In genomic region chr13:93718948-93719347, GRCm38 (mm10) we compare ENCODE assay signal across 9 mouse cellular contexts. TPM values are rescaled to one million over a fixed set of nuclear protein-coding genes. Genes with fewer than 3 reads are reported as not detected.
DNase-seq lines count a peak whose midpoint lies in the region; ATAC-seq and TF ChIP-seq lines count a peak whose summit lies in the region.
"Had no signal": no experiment of that assay in that cellular context is flagged by ENCODE, and none has a peak within 500 bp of the region (broad histone marks: within the 10 kb centered on the region; RNA-seq: fewer than 3 reads in every experiment).

No protein-coding gene starts in this region.

- no peaks in the 10 kb centered on the region for H3K36me3 ChIP-seq in kidney, postnatal 0 days (ENCODE audit: insufficient read depth, low read length)
- H3K36me3 ChIP-seq in liver, embryonic 14.5 days (replicated peaks; ENCODE audit: control insufficient read depth, insufficient read depth, low read depth) = no peaks in the 10 kb centered on the region
- H3K36me3 ChIP-seq: heart, embryonic 15.5 days had no signal

- H3K9ac ChIP-seq in kidney, postnatal 0 days (ENCODE audit: low read depth, low read length) = no peak overlapping the region
- no peak overlapping the region for H3K9ac ChIP-seq in liver, embryonic 14.5 days (replicated peaks)
- H3K9ac ChIP-seq: heart, embryonic 15.5 days had no signal

- DNase-seq in right cerebral cortex, adult 18-20 months = peak; percentile 65
- no peak for DNase-seq in right cerebral cortex, postnatal 36 days (ENCODE audit: low spot score in 2 of 2)
- DNase-seq in brain, embryonic 18.5 days (ENCODE audit: low read depth, low spot score) = peak; percentile 51
- DNase-seq in kidney, postnatal 0 days (ENCODE audit: low spot score) = peak; percentile 88
- peak in 2 of 3 experiments; percentile 5 to 16 for DNase-seq in liver, embryonic 14.5 days (ENCODE audit: low read depth in 3 of 3, low spot score in 3 of 3)
- DNase-seq in retina, postnatal 1 day = peak; percentile 76
- DNase-seq in yolk sac, embryonic 10.5 days (ENCODE audit: low spot score) = peak; percentile 35

- TF ChIP-seq POLR2A in embryonic fibroblast, embryonic 13.5 days (IDR thresholded peaks at IDR 0.05; ENCODE audit: low read depth, low read length) = no peak

- H3K4me1 ChIP-seq in embryonic fibroblast, embryonic 13.5 days (ENCODE audit: control insufficient read depth, insufficient read depth, low read length) = no peaks in the 10 kb centered on the region
- no peaks in the 10 kb centered on the region for H3K4me1 ChIP-seq in kidney, postnatal 0 days (replicated peaks; ENCODE audit: insufficient read depth, low read length)
- H3K4me1 ChIP-seq in liver, embryonic 14.5 days (replicated peaks; ENCODE audit: control insufficient read depth in 2 of 2, insufficient read depth in 2 of 2, low read length in 1 of 2) = no peaks in the 10 kb centered on the region
- H3K4me1 ChIP-seq: heart, embryonic 15.5 days had no signal

- WGBS in kidney, postnatal 0 days = 2% methylated on average over 7 of the region's 7 CpGs
- WGBS in liver, embryonic 14.5 days (ENCODE audit: insufficient replicate concordance) = 4% methylated on average over 7 of the region's 7 CpGs

- ATAC-seq in kidney, postnatal 0 days (replicated peaks; ENCODE audit: low FRiP score, low read depth) = no peak
- ATAC-seq in liver, embryonic 14.5 days (ENCODE audit: insufficient read depth) = no peak

- no peaks in the 10 kb centered on the region for H3K9me3 ChIP-seq in kidney, postnatal 0 days (replicated peaks; ENCODE audit: low read length)
- no peaks in the 10 kb centered on the region for H3K9me3 ChIP-seq in liver, embryonic 14.5 days (ENCODE audit: control insufficient read depth, low read length)
- H3K9me3 ChIP-seq: heart, embryonic 15.5 days had no signal

- H3K4me2 ChIP-seq in kidney, postnatal 0 days (ENCODE audit: low read length) = peak overlapping the region; percentile 27; the same call in 1 of the 2 replicates
- H3K4me2 ChIP-seq in liver, embryonic 14.5 days (ENCODE audit: low read depth) = no peak overlapping the region
- H3K4me2 ChIP-seq: heart, embryonic 15.5 days had no signal

- TF ChIP-seq CTCF in embryonic fibroblast, embryonic 13.5 days (IDR thresholded peaks at IDR 0.05; ENCODE audit: borderline replicate concordance, insufficient read depth, low read length) = peak; percentile 46; the same call in 1 of the 2 replicates
- TF ChIP-seq CTCF in kidney, postnatal 0 days (IDR thresholded peaks at IDR 0.05; ENCODE audit: low read depth) = peak; percentile 93
- TF ChIP-seq CTCF in liver, embryonic 14.5 days (IDR thresholded peaks at IDR 0.05; ENCODE audit: low read depth) = peak; percentile 61

- H3K27ac ChIP-seq in embryonic fibroblast, embryonic 13.5 days (ENCODE audit: insufficient read depth, low read length) = no peak overlapping the region
- H3K27ac ChIP-seq in kidney, postnatal 0 days = no peak overlapping the region
- H3K27ac ChIP-seq in liver, embryonic 14.5 days = no peak overlapping the region
- H3K27ac ChIP-seq: heart, embryonic 15.5 days had no signal

- TF ChIP-seq EP300 in liver, embryonic 14.5 days (IDR thresholded peaks at IDR 0.05; ENCODE audit: low read depth) = no peak

- no peaks in the 10 kb centered on the region for H3K27me3 ChIP-seq in kidney, postnatal 0 days (ENCODE audit: insufficient read depth, low read length)
- H3K27me3 ChIP-seq in liver, embryonic 14.5 days (ENCODE audit: control insufficient read depth, insufficient read depth, low read length) = no peaks in the 10 kb centered on the region

- no peak overlapping the region for H3K4me3 ChIP-seq in embryonic fibroblast, embryonic 13.5 days (ENCODE audit: insufficient read depth, low read length)
- no peak overlapping the region for H3K4me3 ChIP-seq in kidney, postnatal 0 days (replicated peaks; ENCODE audit: low read depth, low read length)
- no peak overlapping the region for H3K4me3 ChIP-seq in liver, embryonic 14.5 days (ENCODE audit: insufficient read depth in 1 of 2, low read depth in 2 of 2, low read length in 2 of 2)
- H3K4me3 ChIP-seq: heart, embryonic 15.5 days had no signal

RNA-seq across cellular contexts. Expression of gene Dmgdh, which starts 44.7 kb away (rescaled TPM):
- polyA plus RNA-seq in embryonic fibroblast, embryonic 13.5 days (2011; ENCODE audit: insufficient read length, low read depth, missing spikeins) = not detected in 2 replicates
- polyA plus RNA-seq in kidney, postnatal 0 days (2015; fragmentation: Nextera tagmentation; extraction: Ambion mirVana) = 5.9 and 6.7 TPM in 2 replicates
- 6.8 and 9.7 TPM in 2 replicates for polyA plus RNA-seq in liver, embryonic 14.5 days (2012; rRNA removed)
- polyA plus RNA-seq in liver, embryonic 14.5 days (2014; fragmentation: Nextera tagmentation; extraction: Ambion mirVana) = 12.0 and 13.1 TPM in 2 replicates

RNA-seq across cellular contexts. Expression of gene Bhmt2, which starts 44.8 kb away (rescaled TPM):
- polyA plus RNA-seq in embryonic fibroblast, embryonic 13.5 days (2011; ENCODE audit: insufficient read length, low read depth, missing spikeins) = not detected in 2 replicates
- polyA plus RNA-seq in kidney, postnatal 0 days (2015; fragmentation: Nextera tagmentation; extraction: Ambion mirVana) = 23.0 and 24.3 TPM in 2 replicates
- 12.2 and 13.6 TPM in 2 replicates for polyA plus RNA-seq in liver, embryonic 14.5 days (2012; rRNA removed)
- 16.8 TPM in 2 replicates for polyA plus RNA-seq in liver, embryonic 14.5 days (2014; fragmentation: Nextera tagmentation; extraction: Ambion mirVana)
- polyA plus RNA-seq: heart, embryonic 15.5 days had no signal

RNA-seq across cellular contexts. Expression of gene Arsb, which starts 52.5 kb away (rescaled TPM):
- 36.1 and 42.1 TPM in 2 replicates for polyA plus RNA-seq in embryonic fibroblast, embryonic 13.5 days (2011; ENCODE audit: insufficient read length, low read depth, missing spikeins)
- 11.4 and 11.9 TPM in 2 replicates for polyA plus RNA-seq in kidney, postnatal 0 days (2015; fragmentation: Nextera tagmentation; extraction: Ambion mirVana)
- polyA plus RNA-seq in liver, embryonic 14.5 days (2012; rRNA removed) = 4.0 and 4.2 TPM in 2 replicates
- 2.8 and 3.4 TPM in 2 replicates for polyA plus RNA-seq in liver, embryonic 14.5 days (2014; fragmentation: Nextera tagmentation; extraction: Ambion mirVana)

Comparison
In these comparisons a context has a peak if more than half of its experiments do, and no peak if none do; other contexts are left out.
1. DNase-seq: peak in right cerebral cortex, adult 18-20 months (single experiment), brain, embryonic 18.5 days (single experiment), kidney, postnatal 0 days (single experiment), liver, embryonic 14.5 days (2 of 3), retina, postnatal 1 day (single experiment) and yolk sac, embryonic 10.5 days (single experiment); none in right cerebral cortex, postnatal 36 days (0 of 2).
2. RNA of gene Bhmt2, which starts 44.8 kb away (polyA plus RNA-seq): 23.0 to 24.3 TPM in kidney, postnatal 0 days and 12.2 to 16.8 TPM in liver, embryonic 14.5 days; not detected in embryonic fibroblast, embryonic 13.5 days; every median in the first group is over 10 times any median in the second.
3. Peak in every context shown above with its lines, with median percentiles within 50 percentile points of each other: CTCF ChIP-seq.